Mouse (Mus musculus) forebrain, embryonic 13.5 days (tissue): ENCODE data around the gene Copa. TPM values are rescaled to one million over a fixed set of nuclear protein-coding genes. Genes with fewer than 3 reads are reported as not detected.

Experiments used
- ATAC-seq: fragments of 200-750 bp; cut with Nextera tagmentation; 2 replicates; pipeline ENCODE4 v1.8.0; 2017
- H3K27ac ChIP-seq: fragments of 300-500 bp; sonication (generic); 2 replicates; pipeline ENCODE4 v1.5.1; 2015; ENCODE audit warnings: inconsistent platforms, mild to moderate bottlenecking, moderate library complexity
- H3K27me3 ChIP-seq: fragments of 300-500 bp; sonication (generic); 2 replicates; pipeline ENCODE4 v1.6.1; 2015; ENCODE audit warnings: mild to moderate bottlenecking, inconsistent platforms
- H3K36me3 ChIP-seq: fragments of 300-500 bp; sonication (generic); 2 replicates; pipeline ENCODE4 v1.6.1; 2015; ENCODE audit warnings: mild to moderate bottlenecking, inconsistent platforms; ENCODE audit not compliant: poor library complexity, severe bottlenecking
- H3K4me1 ChIP-seq: fragments of 300-500 bp; sonication (generic); 2 replicates; pipeline ENCODE4 v1.6.1; 2015; ENCODE audit warnings: inconsistent platforms
- H3K4me2 ChIP-seq: fragments of 300-500 bp; sonication (generic); 2 replicates; pipeline ENCODE4 v1.6.1; 2015; ENCODE audit warnings: inconsistent platforms, mild to moderate bottlenecking, moderate library complexity
- H3K4me3 ChIP-seq: fragments of 300-500 bp; sonication (generic); 2 replicates; pipeline ENCODE4 v1.5.1; 2015; ENCODE audit warnings: mild to moderate bottlenecking, inconsistent platforms
- H3K9ac ChIP-seq: fragments of 300-500 bp; sonication (generic); 2 replicates; pipeline ENCODE4 v1.6.1; 2015; ENCODE audit warnings: mild to moderate bottlenecking, inconsistent platforms
- H3K9me3 ChIP-seq: fragments of 300-500 bp; sonication (generic); replicated peaks from 2 replicates; pipeline ENCODE4 v1.6.1; 2016; ENCODE audit warnings: inconsistent platforms
- WGBS: fragments of 180-500 bp; shearing (Covaris S2); methylation state at CpG from one replicate; pipeline ENCODE4 v1.1.7; 2015; 5-methylcytosine and 5-hydroxymethylcytosine counted together
- polyA plus RNA-seq: library from polyadenylated mRNA; unstranded; fragments of >200 nt; fragmentation: Nextera tagmentation; extraction: Ambion mirVana; gene quantifications from 2 replicates; pipeline ENCODE4 v1.2.1, GENCODE M21; 2015

Gene Copa
- 174 and 194 TPM in 2 replicates for polyA plus RNA-seq

DNA sequence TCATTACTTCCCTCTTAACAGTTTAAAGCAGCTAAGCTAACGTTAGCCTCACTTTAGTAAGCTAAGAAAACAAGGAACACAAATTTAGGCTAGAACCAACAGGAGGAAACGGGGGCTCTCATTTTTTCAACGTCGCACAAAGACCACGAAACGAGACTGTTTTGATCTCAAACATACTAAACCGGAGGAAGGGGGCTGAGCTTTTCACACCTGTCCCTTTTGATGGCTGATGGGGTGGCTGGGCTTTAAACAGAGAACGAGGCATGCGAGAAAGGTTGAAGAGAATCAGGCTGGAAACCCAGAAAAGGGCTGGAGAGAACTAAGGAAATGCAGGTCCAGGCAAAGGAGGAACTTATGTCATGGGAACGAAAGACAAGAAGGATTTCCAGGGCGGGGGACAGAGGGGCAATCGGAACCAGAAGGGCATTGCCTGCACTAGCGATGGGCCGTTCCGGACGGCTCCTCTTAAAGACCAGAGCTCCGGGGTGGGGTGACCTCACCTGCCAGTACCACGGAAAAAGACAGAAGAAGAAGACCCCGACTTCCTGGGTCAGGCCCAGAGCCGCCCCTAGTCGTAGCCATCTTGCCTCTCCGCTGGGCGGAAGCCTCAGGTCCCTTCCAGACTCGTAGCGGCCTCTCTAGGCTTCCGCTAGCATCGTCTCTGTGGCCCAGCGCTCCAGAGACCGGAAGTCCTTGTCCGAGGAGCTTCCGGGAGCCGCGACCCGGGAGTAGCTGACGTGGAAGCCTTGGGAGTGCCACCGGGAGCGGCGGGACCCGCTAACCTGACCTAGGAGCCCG, at the start of gene Copa, which contains the start of gene Ncstn:
Copa (plus strand) TSS at position 429 of the 798 bp plus-strand sequence.
Ncstn (minus strand) TSS at position 695 of the 798 bp plus-strand sequence.
- under 1% methylated on average over 40 of the region's 40 CpGs for WGBS
- Histone ChIP-seq H3K9me3 (no peaks in the 10 kb centered on the region), H3K27ac (peak within 1 kb of the TSS; percentile 74), H3K4me2 (peak within 1 kb of the TSS; percentile 80), H3K9ac (peak within 1 kb of the TSS; percentile 92), H3K27me3 (no peaks in the 10 kb centered on the region), H3K4me1 (peaks cover 31% of the 10 kb centered on the region), H3K4me3 (peak within 1 kb of the TSS; percentile 94), H3K36me3 (peaks cover 28% of the 10 kb centered on the region)
- peak; percentile 99 for ATAC-seq

DNA sequence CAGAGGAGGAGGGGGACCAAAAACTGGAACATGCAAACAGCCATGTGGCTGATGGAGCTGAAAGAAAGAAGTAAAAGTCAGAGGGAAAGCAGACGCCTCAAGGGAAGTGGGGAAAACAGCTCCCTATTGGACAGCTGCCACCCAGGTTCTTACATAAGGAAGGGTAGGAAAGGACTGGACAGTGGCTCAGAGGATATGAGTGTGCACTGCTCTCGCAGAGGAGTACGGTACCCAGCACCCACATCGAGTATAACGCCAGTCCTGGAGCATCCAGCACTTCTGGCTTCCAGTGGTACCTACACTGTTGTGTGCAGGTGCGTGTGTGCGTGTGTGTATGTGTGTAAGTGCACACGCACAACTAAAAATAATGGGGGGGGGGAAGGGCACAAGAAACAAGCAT, 35.9 kb upstream of the Copa start:
- H3K4me2 ChIP-seq, result no peak overlapping the region
- peak overlapping the region; percentile 22; the same call in 1 of the 2 replicates for H3K9ac ChIP-seq
- H3K27ac ChIP-seq, result no peak overlapping the region
- ATAC-seq, result no peak
- H3K9me3 ChIP-seq, result no peaks in the 10 kb centered on the region
- H3K27me3 ChIP-seq, result no peaks in the 10 kb centered on the region
- H3K4me1 ChIP-seq, result peaks cover 35% of the 10 kb centered on the region
- no peaks in the 10 kb centered on the region for H3K36me3 ChIP-seq
- 78% methylated on average over 8 of the region's 8 CpGs for whole genome bisulfite sequencing
- H3K4me3 ChIP-seq, result no peak overlapping the region

DNA sequence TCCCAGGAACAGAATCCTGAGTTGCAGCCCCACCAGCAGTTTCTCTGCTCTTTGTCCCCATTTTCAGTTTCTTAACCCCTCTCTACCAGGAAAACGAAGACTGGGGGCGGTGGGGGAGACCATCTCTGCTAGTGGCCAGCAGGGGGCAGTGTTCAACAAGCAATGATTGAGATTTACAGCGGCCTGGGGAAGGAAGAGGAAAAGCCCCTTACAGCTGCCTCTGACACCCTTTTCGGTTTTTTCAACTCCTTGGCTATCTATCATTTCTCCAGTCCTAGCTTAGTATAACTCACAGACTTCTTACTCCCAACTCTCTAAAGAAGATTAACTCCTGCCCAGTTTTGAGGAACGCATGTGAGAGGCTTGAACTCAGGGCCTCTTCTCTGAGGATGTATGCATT, 35.4 kb upstream of the Copa start:
- Histone ChIP-seq H3K9me3 (no peaks in the 10 kb centered on the region), H3K27me3 (no peaks in the 10 kb centered on the region), H3K9ac (peak overlapping the region; percentile 22), H3K27ac (peak overlapping the region; percentile 96), H3K36me3 (no peaks in the 10 kb centered on the region), H3K4me3 (no peak overlapping the region), H3K4me2 (peak overlapping the region; percentile 42; the same call in 1 of the 2 replicates), H3K4me1 (peaks cover 35% of the 10 kb centered on the region)
- WGBS, result 10% methylated on average over 5 of the region's 5 CpGs
- ATAC-seq, result peak; percentile 61

DNA sequence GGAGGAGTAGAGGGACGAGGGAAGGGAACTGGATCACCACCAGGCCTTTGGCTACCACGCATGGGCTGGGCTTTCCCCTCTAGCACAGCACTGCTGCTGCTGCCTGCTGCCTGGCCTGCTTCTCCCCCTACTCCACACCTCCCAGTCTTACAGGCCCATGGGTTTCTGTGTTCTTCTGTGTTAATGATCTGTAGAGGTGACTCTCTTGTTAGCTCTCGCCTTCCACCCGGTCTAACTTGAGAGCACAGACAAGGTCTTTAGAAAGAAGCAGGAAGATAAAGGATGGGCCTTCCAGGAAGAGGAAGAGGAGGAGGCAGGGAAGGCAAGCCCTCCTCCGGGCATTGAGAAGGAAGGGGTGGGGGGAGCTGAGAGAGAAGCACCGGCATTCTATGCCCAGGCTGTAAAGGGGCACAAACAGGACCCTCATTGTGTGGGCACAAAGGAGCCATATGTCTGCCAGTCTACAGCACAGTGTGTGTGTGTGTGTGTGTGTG, 34.0 kb upstream of the Copa start:
- ATAC-seq, result peak; percentile 90
- Histone ChIP-seq H3K9ac (peak overlapping the region; percentile 56), H3K4me1 (peaks cover 41% of the 10 kb centered on the region), H3K4me3 (peak overlapping the region; percentile 20), H3K4me2 (peak overlapping the region; percentile 42), H3K9me3 (no peaks in the 10 kb centered on the region), H3K27me3 (peaks cover 5% of the 10 kb centered on the region; the same call in 1 of the 2 replicates), H3K27ac (peak overlapping the region; percentile 96), H3K36me3 (no peaks in the 10 kb centered on the region)
- WGBS, result 12% methylated on average over 6 of the region's 6 CpGs

DNA sequence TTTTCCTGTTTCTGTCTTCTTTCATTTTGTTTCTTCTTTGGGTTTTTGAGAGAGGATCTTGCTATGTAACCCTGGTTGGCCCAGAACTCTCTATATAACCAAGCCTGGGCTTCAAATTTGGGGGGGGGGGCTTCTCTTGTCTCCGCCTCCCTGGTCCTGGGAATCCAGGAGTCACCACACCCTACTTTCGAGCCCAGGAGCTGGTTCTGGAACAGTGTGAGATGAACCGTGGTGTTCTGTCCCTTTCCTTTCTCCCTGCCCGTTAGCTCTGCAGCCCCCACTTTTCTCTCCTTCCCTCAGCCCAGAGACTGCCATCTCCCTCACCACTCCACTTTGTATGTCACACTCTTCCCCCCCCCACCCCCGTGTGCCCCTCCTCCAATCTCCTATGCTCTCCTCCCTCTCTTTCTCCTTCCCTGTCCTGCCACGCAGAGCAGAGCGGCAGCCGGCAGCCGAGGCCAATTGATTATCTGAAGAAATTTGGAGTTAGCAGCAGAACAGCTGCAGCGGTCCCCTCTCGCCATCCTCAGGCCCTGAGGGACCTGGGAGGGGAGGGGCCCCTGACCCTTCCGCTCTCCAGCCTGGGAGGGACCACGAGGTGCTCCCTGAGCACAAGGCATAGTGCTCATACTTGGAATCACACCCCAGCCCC, 33.1 kb upstream of the Copa start:
- Histone ChIP-seq H3K27me3 (peaks cover 15% of the 10 kb centered on the region), H3K36me3 (0 out of 2 replicates have a peak, but pooled peaks cover 5% of the 10 kb centered on the region), H3K9me3 (no peaks in the 10 kb centered on the region), H3K9ac (peak overlapping the region; percentile 41), H3K4me1 (peaks cover 51% of the 10 kb centered on the region), H3K27ac (peak overlapping the region; percentile 96), H3K4me2 (peak overlapping the region; percentile 42), H3K4me3 (no peak overlapping the region)
- WGBS, result 14% methylated on average over 13 of the region's 13 CpGs
- ATAC-seq, result peak; percentile 16; the same call in 1 of the 2 replicates

DNA sequence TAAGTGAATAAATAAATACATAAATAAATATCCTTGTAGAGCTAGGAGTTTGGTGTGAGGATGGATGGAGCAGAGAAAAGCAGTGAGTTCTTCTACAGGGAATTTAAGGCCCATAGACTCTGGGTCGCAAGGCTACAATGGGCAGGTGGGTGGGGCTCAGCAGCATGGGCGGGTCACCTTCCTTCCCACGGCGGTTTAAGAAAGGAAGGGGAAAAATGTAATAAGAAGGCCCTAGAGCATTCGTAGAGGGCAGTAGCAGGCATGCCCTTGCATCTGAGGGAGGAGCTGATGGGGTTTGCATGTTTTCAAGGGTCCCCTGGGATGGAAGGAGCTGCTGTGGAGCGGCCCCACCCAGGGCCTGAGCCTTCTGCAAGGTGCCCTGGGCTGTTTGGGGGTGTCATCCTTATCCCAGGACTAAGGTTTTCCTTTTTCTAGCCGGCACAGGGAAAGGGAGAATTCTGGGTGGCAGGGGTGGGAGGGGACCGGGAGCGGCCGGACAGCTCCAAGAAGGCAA, 29.5 kb upstream of the Copa start:
- peak overlapping the region; percentile 75 for H3K4me2 ChIP-seq
- H3K4me1 ChIP-seq, result peaks cover 52% of the 10 kb centered on the region
- no peak for ATAC-seq
- WGBS, result 20% methylated on average over 10 of the region's 10 CpGs
- 0 out of 2 replicates have a peak, but pooled peaks cover 5% of the 10 kb centered on the region for H3K36me3 ChIP-seq
- no peaks in the 10 kb centered on the region for H3K9me3 ChIP-seq
- H3K27me3 ChIP-seq, result peaks cover 23% of the 10 kb centered on the region
- H3K4me3 ChIP-seq, result peak overlapping the region; percentile 43; the same call in 1 of the 2 replicates
- no peak overlapping the region for H3K27ac ChIP-seq
- no peak overlapping the region for H3K9ac ChIP-seq

DNA sequence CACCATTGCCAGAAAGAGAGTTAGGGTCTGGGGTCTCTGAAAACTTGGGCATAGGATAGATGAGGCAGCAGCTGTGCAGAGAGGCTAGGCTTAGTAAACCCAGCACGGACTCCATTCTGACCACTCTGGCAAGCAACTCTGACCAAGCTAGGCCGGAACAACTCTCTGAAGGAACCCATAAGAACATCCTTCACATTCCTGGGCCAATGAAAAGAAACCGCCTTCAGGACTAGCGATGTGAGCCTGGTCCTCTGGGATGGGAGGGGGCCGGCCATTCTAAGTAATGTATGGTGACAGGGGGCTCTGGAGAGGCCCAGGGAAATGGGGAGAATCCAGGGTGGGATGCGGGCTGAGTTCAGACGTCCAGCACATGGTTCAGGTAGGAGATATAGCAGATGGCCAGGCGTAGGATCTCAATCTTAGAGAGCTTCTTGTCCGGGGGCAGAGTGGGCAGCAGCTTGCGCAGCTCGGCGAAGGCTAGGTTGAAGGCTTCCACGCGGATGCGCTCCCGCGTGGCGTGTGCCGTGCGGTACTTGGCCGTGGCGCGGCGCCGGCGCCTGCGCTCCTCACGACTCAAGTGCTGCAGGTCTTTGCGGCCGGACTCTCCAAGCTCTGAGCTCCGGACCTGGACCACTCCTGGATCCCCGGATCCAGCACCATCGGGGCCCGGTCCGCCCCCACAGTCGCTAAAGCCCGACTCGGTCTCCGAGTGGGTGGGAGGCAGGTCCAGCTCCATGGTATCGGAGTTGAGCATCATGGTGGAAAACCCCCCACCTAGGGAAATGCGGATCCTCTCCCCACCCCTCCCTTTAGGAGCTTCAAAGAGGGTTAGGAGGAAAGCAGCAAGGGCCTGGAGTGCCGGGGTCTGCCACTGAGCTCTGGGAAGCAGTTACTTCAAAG, 28.5 kb upstream of the Copa start:
- Histone ChIP-seq H3K4me3 (peak overlapping the region; percentile 43), H3K4me1 (peaks cover 52% of the 10 kb centered on the region), H3K27ac (no peak overlapping the region), H3K9ac (peak overlapping the region; percentile 74), H3K9me3 (no peaks in the 10 kb centered on the region), H3K36me3 (0 out of 2 replicates have a peak, but pooled peaks cover 5% of the 10 kb centered on the region), H3K27me3 (peaks cover 23% of the 10 kb centered on the region), H3K4me2 (peak overlapping the region; percentile 75)
- no peak for ATAC-seq
- WGBS, result 4% methylated on average over 42 of the region's 42 CpGs

DNA sequence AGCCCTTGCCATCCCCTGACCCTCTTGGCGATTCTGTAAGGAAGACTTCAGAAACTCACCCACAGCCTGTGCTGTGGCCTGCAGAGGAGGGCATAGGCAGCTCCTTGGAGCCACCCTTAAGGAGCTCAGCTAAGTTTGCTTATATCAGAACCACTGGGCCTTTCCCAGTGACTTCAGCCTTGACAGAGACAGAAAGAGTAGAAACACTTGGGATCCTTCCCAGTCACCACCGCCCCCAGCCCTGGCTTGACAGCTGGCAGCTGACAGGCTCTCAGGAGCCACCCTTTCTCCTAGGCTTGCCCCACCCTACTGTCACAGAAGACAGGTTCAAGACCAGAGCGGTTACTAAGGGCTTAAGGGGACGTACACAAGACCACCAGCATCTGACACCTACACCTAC, 26.1 kb upstream of the Copa start:
- Histone ChIP-seq H3K4me1 (peaks cover 62% of the 10 kb centered on the region), H3K4me2 (peak overlapping the region; percentile 75), H3K27ac (peak overlapping the region; percentile 49; the same call in 1 of the 2 replicates), H3K27me3 (peaks cover 23% of the 10 kb centered on the region), H3K9me3 (no peaks in the 10 kb centered on the region), H3K9ac (peak overlapping the region; percentile 62), H3K4me3 (peak overlapping the region; percentile 43), H3K36me3 (0 out of 2 replicates have a peak, but pooled peaks cover 5% of the 10 kb centered on the region)
- ATAC-seq, result no peak
- 72% methylated on average over 4 of the region's 4 CpGs for WGBS

DNA sequence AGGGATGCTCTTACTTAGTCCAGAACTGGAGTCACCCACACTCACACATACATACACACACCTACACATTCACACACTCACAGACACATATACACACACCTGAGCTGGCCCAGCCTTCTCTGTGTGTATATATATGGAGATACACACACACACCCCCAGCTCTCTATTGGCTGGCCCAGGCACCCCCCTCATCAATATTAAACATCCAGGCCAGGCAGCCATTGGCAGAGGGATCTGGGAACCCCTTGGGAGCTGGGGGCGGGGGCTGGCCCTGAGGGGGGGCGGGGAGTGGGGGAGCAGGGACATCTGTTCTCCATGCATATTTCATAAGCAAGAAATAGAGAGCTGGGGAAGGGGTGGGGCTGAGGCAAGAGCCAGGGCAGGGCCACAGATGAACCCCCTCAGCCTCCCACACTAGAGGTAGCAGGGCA, 24.8 kb upstream of the Copa start, which contains the start of gene Nhlh1:
Nhlh1 (minus strand) TSS at position 83 of the 431 bp plus-strand sequence.
- peaks cover 71% of the 10 kb centered on the region for H3K4me1 ChIP-seq
- H3K4me2 ChIP-seq, result peak within 1 kb of the TSS; percentile 75
- WGBS, result 0% methylated on average over 2 of the region's 2 CpGs
- peak within 1 kb of the TSS; percentile 43 for H3K4me3 ChIP-seq
- 0 out of 2 replicates have a peak, but pooled peaks cover 5% of the 10 kb centered on the region for H3K36me3 ChIP-seq
- H3K27me3 ChIP-seq, result peaks cover 23% of the 10 kb centered on the region
- peak within 1 kb of the TSS; percentile 81 for H3K27ac ChIP-seq
- peak; percentile 84 for ATAC-seq
- peak within 1 kb of the TSS; percentile 62 for H3K9ac ChIP-seq
- no peaks in the 10 kb centered on the region for H3K9me3 ChIP-seq

DNA sequence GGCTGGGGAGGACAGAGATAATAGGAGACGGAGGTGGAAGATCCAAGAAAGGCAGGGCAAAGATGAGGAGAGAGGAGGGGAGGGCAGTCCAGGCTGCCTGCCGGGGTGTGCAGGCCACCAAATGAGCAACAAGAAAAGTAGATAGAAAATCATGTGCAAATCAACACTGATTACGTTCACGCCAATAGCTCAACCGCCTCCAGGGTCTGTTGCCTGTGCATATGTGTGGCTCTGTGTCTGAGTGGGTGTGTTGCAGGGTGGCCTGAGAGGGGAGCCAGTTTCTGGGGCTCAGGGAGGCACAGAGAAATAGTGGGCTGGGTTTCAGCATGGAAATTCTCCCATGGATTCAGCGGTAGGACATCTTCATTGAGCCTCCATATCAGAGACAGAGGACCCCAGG, 24.0 kb upstream of the Copa start:
- H3K36me3 ChIP-seq, result 0 out of 2 replicates have a peak, but pooled peaks cover 5% of the 10 kb centered on the region
- H3K4me1 ChIP-seq, result peaks cover 65% of the 10 kb centered on the region
- no peak overlapping the region for H3K9ac ChIP-seq
- peak overlapping the region; percentile 75 for H3K4me2 ChIP-seq
- peak overlapping the region; percentile 81 for H3K27ac ChIP-seq
- 56% methylated on average over 6 of the region's 6 CpGs for WGBS
- peak; percentile 20; the same call in 1 of the 2 replicates for ATAC-seq
- no peak overlapping the region for H3K4me3 ChIP-seq
- H3K9me3 ChIP-seq, result no peaks in the 10 kb centered on the region
- peaks cover 18% of the 10 kb centered on the region for H3K27me3 ChIP-seq

DNA sequence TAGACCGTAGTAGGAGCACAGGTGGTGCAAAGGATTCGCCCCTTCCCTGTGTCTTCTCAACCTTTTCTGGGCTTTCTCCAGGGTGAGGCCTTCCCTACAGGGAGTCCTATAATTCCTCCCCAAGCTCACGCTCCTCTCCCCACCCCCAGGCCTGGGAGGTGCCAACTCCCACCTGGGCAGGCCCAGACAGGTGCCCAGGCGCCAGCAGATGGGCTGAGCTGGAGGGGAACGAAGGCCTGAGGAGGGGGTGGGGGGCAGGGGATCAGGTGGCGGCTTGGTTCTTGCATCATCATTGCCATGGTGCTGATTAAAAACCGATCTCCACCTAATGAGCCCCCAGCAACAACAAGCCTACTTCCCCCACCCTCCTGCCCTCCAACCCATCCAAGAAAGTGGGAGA, 23.5 kb upstream of the Copa start:
- peak overlapping the region; percentile 75; the same call in 1 of the 2 replicates for H3K4me2 ChIP-seq
- peaks cover 59% of the 10 kb centered on the region for H3K4me1 ChIP-seq
- 53% methylated on average over 7 of the region's 7 CpGs for WGBS
- peaks cover 5% of the 10 kb centered on the region; the same call in 1 of the 2 replicates for H3K36me3 ChIP-seq
- H3K27me3 ChIP-seq, result peaks cover 12% of the 10 kb centered on the region
- H3K27ac ChIP-seq, result peak overlapping the region; percentile 81
- H3K9me3 ChIP-seq, result no peaks in the 10 kb centered on the region
- H3K4me3 ChIP-seq, result no peak overlapping the region
- ATAC-seq, result no peak
- H3K9ac ChIP-seq, result no peak overlapping the region
